Mouse (Mus musculus) forebrain, embryonic 13.5 days (tissue): Measurements from ENCODE around the gene Ctsc. TPM values are rescaled to one million over a fixed set of nuclear protein-coding genes. Genes with fewer than 3 reads are reported as not detected.

Experiments used
- ATAC-seq: fragments of 200-750 bp; cut with Nextera tagmentation; 2 replicates; pipeline ENCODE4 v1.8.0; 2017
- H3K27ac ChIP-seq: fragments of 300-500 bp; sonication (generic); 2 replicates; pipeline ENCODE4 v1.5.1; 2015; ENCODE audit warnings: inconsistent platforms, mild to moderate bottlenecking, moderate library complexity
- H3K27me3 ChIP-seq: fragments of 300-500 bp; sonication (generic); 2 replicates; pipeline ENCODE4 v1.6.1; 2015; ENCODE audit warnings: mild to moderate bottlenecking, inconsistent platforms
- H3K36me3 ChIP-seq: fragments of 300-500 bp; sonication (generic); 2 replicates; pipeline ENCODE4 v1.6.1; 2015; ENCODE audit warnings: mild to moderate bottlenecking, inconsistent platforms; ENCODE audit not compliant: poor library complexity, severe bottlenecking
- H3K4me1 ChIP-seq: fragments of 300-500 bp; sonication (generic); 2 replicates; pipeline ENCODE4 v1.6.1; 2015; ENCODE audit warnings: inconsistent platforms
- H3K4me2 ChIP-seq: fragments of 300-500 bp; sonication (generic); 2 replicates; pipeline ENCODE4 v1.6.1; 2015; ENCODE audit warnings: inconsistent platforms, mild to moderate bottlenecking, moderate library complexity
- H3K4me3 ChIP-seq: fragments of 300-500 bp; sonication (generic); 2 replicates; pipeline ENCODE4 v1.5.1; 2015; ENCODE audit warnings: mild to moderate bottlenecking, inconsistent platforms
- H3K9ac ChIP-seq: fragments of 300-500 bp; sonication (generic); 2 replicates; pipeline ENCODE4 v1.6.1; 2015; ENCODE audit warnings: mild to moderate bottlenecking, inconsistent platforms
- H3K9me3 ChIP-seq: fragments of 300-500 bp; sonication (generic); replicated peaks from 2 replicates; pipeline ENCODE4 v1.6.1; 2016; ENCODE audit warnings: inconsistent platforms
- WGBS: fragments of 180-500 bp; shearing (Covaris S2); methylation state at CpG from one replicate; pipeline ENCODE4 v1.1.7; 2015; 5-methylcytosine and 5-hydroxymethylcytosine counted together
- polyA plus RNA-seq: library from polyadenylated mRNA; unstranded; fragments of >200 nt; fragmentation: Nextera tagmentation; extraction: Ambion mirVana; gene quantifications from 2 replicates; pipeline ENCODE4 v1.2.1, GENCODE M21; 2015

Ctsc gene
- polyA plus RNA-seq, 1 experiment from 2014 or later = 10.1 TPM

GRCm38 (mm10) chr7:88356871-88357776 lies 79.2 kb downstream of the Ctsc start:
- Histone ChIP-seq H3K9me3 (no peaks in the 10 kb centered on the region), H3K4me2 (no peak overlapping the region), H3K27me3 (no peaks in the 10 kb centered on the region), H3K9ac (no peak overlapping the region), H3K4me3 (no peak overlapping the region), H3K27ac (no peak overlapping the region), H3K36me3 (no peaks in the 10 kb centered on the region), H3K4me1 (no peaks in the 10 kb centered on the region)
- 39% methylated on average over 4 of the region's 4 CpGs for WGBS
- peak; percentile 16; the same call in 1 of the 2 replicates for ATAC-seq

- no peak overlapping the region for H3K4me3 ChIP-seq
- no peak overlapping the region for H3K9ac ChIP-seq
- H3K4me1 ChIP-seq = no peaks in the 10 kb centered on the region
- no peak overlapping the region for H3K4me2 ChIP-seq
- ATAC-seq = peak; percentile 51; the same call in 1 of the 2 replicates
- H3K27ac ChIP-seq = no peak overlapping the region
- no peaks in the 10 kb centered on the region for H3K9me3 ChIP-seq
- 54% methylated on average over 7 of the region's 7 CpGs for WGBS
- no peaks in the 10 kb centered on the region for H3K27me3 ChIP-seq
- no peaks in the 10 kb centered on the region for H3K36me3 ChIP-seq
Measured at GRCm38 (mm10) chr7:88358042-88358878, 80.4 kb downstream of the Ctsc start.

Other genes starting within 250 kb of the Ctsc start
- 0.50 and 0.61 TPM in 2 replicates for gene Rab38, start 152.2 kb downstream of the Ctsc start, polyA plus RNA-seq